In genomic region chr4:63181556-63181955, GRCm38 (mm10) we compare ENCODE assay signal across 9 mouse cellular contexts. TPM values are rescaled to one million over a fixed set of nuclear protein-coding genes. Genes with fewer than 3 reads are reported as not detected.
A peak's percentile ranks its signal among the peaks of the same experiment; 100 is the strongest.
DNase-seq lines count a peak whose midpoint lies in the region; ATAC-seq and TF ChIP-seq lines count a peak whose summit lies in the region.
"Had no signal": no experiment of that assay in that cellular context is flagged by ENCODE, and none has a peak within 500 bp of the region (broad histone marks: within the 10 kb centered on the region; RNA-seq: fewer than 3 reads in every experiment).

No protein-coding gene starts in this region.

- no peaks in the 10 kb centered on the region for H3K36me3 ChIP-seq in heart, embryonic 12.5 days
- no peaks in the 10 kb centered on the region for H3K36me3 ChIP-seq in kidney, embryonic 16.5 days (ENCODE audit: insufficient read depth, low read length)
- no peaks in the 10 kb centered on the region for H3K36me3 ChIP-seq in liver, adult 2 months (ENCODE audit: control insufficient read depth, insufficient read depth, low read length)
- H3K36me3 ChIP-seq in neural tube, embryonic 11.5 days (ENCODE audit: control insufficient read depth, insufficient read depth, low read length): no peaks in the 10 kb centered on the region

- peaks cover 15% of the 10 kb centered on the region for H3K4me1 ChIP-seq in heart, embryonic 12.5 days (replicated peaks)
- H3K4me1 ChIP-seq in kidney, embryonic 16.5 days (ENCODE audit: insufficient read depth, low read length): no peaks in the 10 kb centered on the region
- H3K4me1 ChIP-seq in liver, adult 2 months (ENCODE audit: control insufficient read depth, insufficient read depth, low read length): no peaks in the 10 kb centered on the region
- H3K4me1 ChIP-seq in neural tube, embryonic 11.5 days (ENCODE audit: control insufficient read depth, insufficient read depth, low read length): no peaks in the 10 kb centered on the region

- peak; percentile 32 for DNase-seq in ovary, adult 18-20 months (ENCODE audit: low spot score)
- no peak for DNase-seq in ovary, postnatal 10 days (ENCODE audit: low spot score)
- peak; percentile 84 for DNase-seq in embryo, embryonic 11 days
- peak; percentile 38 for DNase-seq in liver, adult 2 months (ENCODE audit: extremely low read depth, low read depth, low spot score)
- DNase-seq in neural tube, embryonic 11.5 days (ENCODE audit: low spot score): peak; percentile 74
- peak; percentile 81 for DNase-seq in testis, postnatal 10 days (ENCODE audit: low spot score)

- no peak for TF ChIP-seq POLR2A in liver, adult 2 months (IDR thresholded peaks at IDR 0.05; ENCODE audit: extremely low read depth, insufficient read depth, low read length)

- WGBS in heart, embryonic 12.5 days: 8% methylated on average over 5 of the region's 5 CpGs
- 13% methylated on average over 5 of the region's 5 CpGs for WGBS in kidney, embryonic 16.5 days
- WGBS in liver, adult 2 months: 10% methylated on average over 5 of the region's 5 CpGs
- 15% methylated on average over 5 of the region's 5 CpGs for WGBS in neural tube, embryonic 11.5 days

- no peaks in the 10 kb centered on the region for H3K9me3 ChIP-seq in heart, embryonic 12.5 days (replicated peaks)
- H3K9me3 ChIP-seq in kidney, embryonic 16.5 days (ENCODE audit: low read length): no peaks in the 10 kb centered on the region
- no peaks in the 10 kb centered on the region for H3K9me3 ChIP-seq in neural tube, embryonic 11.5 days (ENCODE audit: control insufficient read depth, low read length)

- peak; percentile 99 for TF ChIP-seq CTCF in liver, adult 2 months (IDR thresholded peaks at IDR 0.05; ENCODE audit: low read depth, low read length)

- H3K27me3 ChIP-seq in heart, embryonic 12.5 days (replicated peaks): peaks cover 14% of the 10 kb centered on the region
- H3K27me3 ChIP-seq in kidney, embryonic 16.5 days (ENCODE audit: insufficient read depth, low read length): no peaks in the 10 kb centered on the region
- no peaks in the 10 kb centered on the region for H3K27me3 ChIP-seq in liver, adult 2 months (ENCODE audit: control insufficient read depth, insufficient read depth, low read length)
- H3K27me3 ChIP-seq in neural tube, embryonic 11.5 days (ENCODE audit: control insufficient read depth, insufficient read depth, low read length): no peaks in the 10 kb centered on the region

- H3K4me3 ChIP-seq in heart, embryonic 12.5 days: no peak overlapping the region
- H3K4me3 ChIP-seq in kidney, embryonic 16.5 days (ENCODE audit: low read length): no peak overlapping the region
- H3K4me3 ChIP-seq in liver, adult 2 months (ENCODE audit: insufficient read depth, low read depth, low read length): no peak overlapping the region
- H3K4me3 ChIP-seq in neural tube, embryonic 11.5 days (ENCODE audit: low read depth, low read length): no peak overlapping the region

- no peak overlapping the region for H3K27ac ChIP-seq in heart, embryonic 12.5 days (ENCODE audit: poor library complexity, severe bottlenecking)
- no peak overlapping the region for H3K27ac ChIP-seq in kidney, embryonic 16.5 days (ENCODE audit: low read length)
- no peak overlapping the region for H3K27ac ChIP-seq in liver, adult 2 months (replicated peaks; ENCODE audit: insufficient read depth, low read depth, low read length)
- H3K27ac ChIP-seq in neural tube, embryonic 11.5 days (ENCODE audit: low read depth, low read length): no peak overlapping the region

- 0 out of 2 replicates have a peak, but pooled peaks have one; percentile 56 for ATAC-seq in heart, embryonic 12.5 days (ENCODE audit: insufficient number of reproducible peaks, low FRiP score)
- peak; percentile 88 for ATAC-seq in kidney, embryonic 16.5 days (ENCODE audit: low FRiP score, low TSS enrichment)
- ATAC-seq in neural tube, embryonic 11.5 days (ENCODE audit: insufficient read depth, low FRiP score, low TSS enrichment): peak; percentile 63; the same call in 1 of the 2 replicates

- no peak overlapping the region for H3K4me2 ChIP-seq in heart, embryonic 12.5 days
- no peak overlapping the region for H3K4me2 ChIP-seq in kidney, embryonic 16.5 days (replicated peaks; ENCODE audit: low read depth, low read length)
- no peak overlapping the region for H3K4me2 ChIP-seq in neural tube, embryonic 11.5 days (ENCODE audit: low read depth)

- no peak overlapping the region for H3K9ac ChIP-seq in heart, embryonic 12.5 days
- H3K9ac ChIP-seq in kidney, embryonic 16.5 days (replicated peaks; ENCODE audit: low read length): no peak overlapping the region
- no peak overlapping the region for H3K9ac ChIP-seq in liver, adult 2 months (ENCODE audit: low read depth, low read length)
- no peak overlapping the region for H3K9ac ChIP-seq in neural tube, embryonic 11.5 days (ENCODE audit: low read length)

- no peaks in the 10 kb centered on the region for H3K79me2 ChIP-seq in liver, adult 2 months (ENCODE audit: control insufficient read depth, insufficient read depth, low read length)

RNA-seq across cellular contexts. Expression of gene Kif12, which starts 9.6 kb away (rescaled TPM):
- polyA plus RNA-seq in heart, embryonic 12.5 days (2016; fragmentation: Nextera tagmentation; extraction: Ambion mirVana): 0.14 and 0.46 TPM in 2 replicates
- 147 and 153 TPM in 2 replicates for polyA plus RNA-seq in kidney, embryonic 16.5 days (2015; fragmentation: Nextera tagmentation; extraction: Ambion mirVana)
- total RNA-seq in liver, adult 2 months (2014; rRNA removed): 0.27 and 0.28 TPM in 2 replicates
- polyA plus RNA-seq in liver, adult 2 months (2012; rRNA removed): 0.39 and 0.64 TPM in 2 replicates
- not detected in 2 replicates for polyA plus RNA-seq in neural tube, embryonic 11.5 days (2014; fragmentation: Nextera tagmentation; extraction: Ambion mirVana)
- total RNA-seq: MEL had no signal

RNA-seq across cellular contexts. Expression of gene Ambp, which starts 27.0 kb away (rescaled TPM):
- polyA plus RNA-seq in heart, embryonic 12.5 days (2016; fragmentation: Nextera tagmentation; extraction: Ambion mirVana): 1.2 and 8.6 TPM in 2 replicates
- polyA plus RNA-seq in kidney, embryonic 16.5 days (2015; fragmentation: Nextera tagmentation; extraction: Ambion mirVana): 5.9 and 8.3 TPM in 2 replicates
- total RNA-seq in liver, adult 2 months (2014; rRNA removed): 3,181 and 3,254 TPM in 2 replicates
- 2,073 and 2,202 TPM in 2 replicates for polyA plus RNA-seq in liver, adult 2 months (2012; rRNA removed)
- polyA plus RNA-seq in neural tube, embryonic 11.5 days (2014; fragmentation: Nextera tagmentation; extraction: Ambion mirVana): 0.57 and 0.60 TPM in 2 replicates
- total RNA-seq: MEL had no signal

RNA-seq across cellular contexts. Expression of gene Col27a1, which starts 32.2 kb away (rescaled TPM):
- polyA plus RNA-seq in heart, embryonic 12.5 days (2016; fragmentation: Nextera tagmentation; extraction: Ambion mirVana): 3.7 and 3.8 TPM in 2 replicates
- polyA plus RNA-seq in kidney, embryonic 16.5 days (2015; fragmentation: Nextera tagmentation; extraction: Ambion mirVana): 7.3 and 7.8 TPM in 2 replicates
- 1.7 and 2.2 TPM in 2 replicates for total RNA-seq in liver, adult 2 months (2014; rRNA removed)
- polyA plus RNA-seq in liver, adult 2 months (2012; rRNA removed): 4.1 and 5.4 TPM in 2 replicates
- 3.5 and 4.0 TPM in 2 replicates for polyA plus RNA-seq in neural tube, embryonic 11.5 days (2014; fragmentation: Nextera tagmentation; extraction: Ambion mirVana)
- total RNA-seq: MEL had no signal

Comparison
In these comparisons a context has a peak if more than half of its experiments do, and no peak if none do; other contexts are left out.
1. RNA of gene Kif12, which starts 9.6 kb away (polyA plus RNA-seq): 147 to 153 TPM in kidney, embryonic 16.5 days; 0.39 to 0.64 TPM in liver, adult 2 months, 0.14 to 0.46 TPM in heart, embryonic 12.5 days and not detected in neural tube, embryonic 11.5 days; every median in the first group is over 10 times any median in the second.
2. RNA of gene Ambp, which starts 27.0 kb away (polyA plus RNA-seq): 2,073 to 2,202 TPM in liver, adult 2 months; 1.2 to 8.6 TPM in heart, embryonic 12.5 days, 5.9 to 8.3 TPM in kidney, embryonic 16.5 days and 0.57 to 0.60 TPM in neural tube, embryonic 11.5 days; every median in the first group is over 100 times any median in the second.
3. Peak in every context shown above with its lines, with median percentiles within 50 percentile points of each other: ATAC-seq.